Comparison of ENCODE assay signal across 10 mouse cellular contexts in the genomic region with DNA sequence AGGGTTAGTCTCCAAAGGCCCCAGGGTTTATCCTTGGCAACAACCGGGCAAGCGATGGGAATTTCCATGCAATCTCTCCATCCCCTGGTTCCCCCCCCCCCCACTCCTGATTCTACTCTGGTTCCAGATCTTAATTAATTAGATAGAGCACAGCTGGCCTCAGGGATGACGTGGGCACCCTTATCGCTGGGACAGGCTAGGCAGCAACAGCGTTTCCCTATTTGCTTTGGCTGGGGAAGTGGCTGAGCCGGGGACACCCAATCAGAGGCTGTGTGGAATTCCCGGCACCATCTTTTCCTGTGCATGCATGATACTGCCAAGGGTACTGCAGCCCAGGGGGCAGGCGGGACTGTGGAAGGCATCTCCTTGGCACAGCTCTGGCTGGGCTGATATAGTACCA. TPM values are rescaled to one million over a fixed set of nuclear protein-coding genes. Genes with fewer than 3 reads are reported as not detected.
DNase-seq lines count a peak whose midpoint lies in the region; ATAC-seq and TF ChIP-seq lines count a peak whose summit lies in the region.
"Had no signal": no experiment of that assay in that cellular context is flagged by ENCODE, and none has a peak within 500 bp of the region (broad histone marks: within the 10 kb centered on the region; RNA-seq: fewer than 3 reads in every experiment).

No protein-coding gene starts in this region.

- 0 out of 2 replicates have a peak, but pooled peaks cover 6% of the 10 kb centered on the region for H3K27me3 ChIP-seq in hindbrain, embryonic 14.5 days (ENCODE audit: control insufficient read depth, insufficient read depth, low read length)
- H3K27me3 ChIP-seq in hindbrain, embryonic 10.5 days (ENCODE audit: insufficient read depth, poor library complexity, severe bottlenecking): peaks cover 39% of the 10 kb centered on the region
- no peaks in the 10 kb centered on the region for H3K27me3 ChIP-seq in hindbrain, embryonic 16.5 days (replicated peaks; ENCODE audit: control insufficient read depth, insufficient read depth, low read length)
- H3K27me3 ChIP-seq in stomach, postnatal 0 days (ENCODE audit: control insufficient read depth, insufficient read depth, low read length): no peaks in the 10 kb centered on the region

- peaks cover 11% of the 10 kb centered on the region for H3K36me3 ChIP-seq in hindbrain, embryonic 14.5 days (replicated peaks; ENCODE audit: control insufficient read depth, insufficient read depth)
- H3K36me3 ChIP-seq in hindbrain, embryonic 10.5 days: peaks cover 14% of the 10 kb centered on the region; the same call in 1 of the 2 replicates
- no peaks in the 10 kb centered on the region for H3K36me3 ChIP-seq in hindbrain, embryonic 16.5 days (ENCODE audit: control insufficient read depth, insufficient read depth, low read length)
- H3K36me3 ChIP-seq in stomach, postnatal 0 days (ENCODE audit: control insufficient read depth, insufficient read depth, low read length): peaks cover 3% of the 10 kb centered on the region; the same call in 1 of the 2 replicates

- peaks cover 21% of the 10 kb centered on the region for H3K4me1 ChIP-seq in hindbrain, embryonic 14.5 days (replicated peaks; ENCODE audit: control insufficient read depth, insufficient read depth, low read length)
- H3K4me1 ChIP-seq in hindbrain, embryonic 10.5 days (replicated peaks): peaks cover 36% of the 10 kb centered on the region
- H3K4me1 ChIP-seq in hindbrain, embryonic 16.5 days (ENCODE audit: control insufficient read depth, insufficient read depth, low read depth, low read length): peaks cover 11% of the 10 kb centered on the region
- H3K4me1 ChIP-seq in stomach, postnatal 0 days (replicated peaks; ENCODE audit: control insufficient read depth, insufficient read depth): peaks cover 2% of the 10 kb centered on the region; the same call in 1 of the 2 replicates

- no peaks in the 10 kb centered on the region for H3K9me3 ChIP-seq in hindbrain, embryonic 14.5 days (ENCODE audit: control insufficient read depth, low read length)
- H3K9me3 ChIP-seq in hindbrain, embryonic 10.5 days: no peaks in the 10 kb centered on the region
- no peaks in the 10 kb centered on the region for H3K9me3 ChIP-seq in hindbrain, embryonic 16.5 days (ENCODE audit: control insufficient read depth, low read length)
- no peaks in the 10 kb centered on the region for H3K9me3 ChIP-seq in stomach, postnatal 0 days (ENCODE audit: control insufficient read depth, low read length)

- H3K9ac ChIP-seq in hindbrain, embryonic 14.5 days: no peak overlapping the region
- H3K9ac ChIP-seq in hindbrain, embryonic 16.5 days (ENCODE audit: low read depth, low read length): no peak overlapping the region
- H3K9ac ChIP-seq in stomach, postnatal 0 days (ENCODE audit: low read length): no peak overlapping the region

- no peak; the same call in 1 of the 2 replicates for ATAC-seq in hindbrain, embryonic 14.5 days (ENCODE audit: low FRiP score)
- no peak for ATAC-seq in hindbrain, embryonic 16.5 days
- peak; percentile 81 for ATAC-seq in stomach, postnatal 0 days (ENCODE audit: low FRiP score, low TSS enrichment)
- no peak for ATAC-seq in inflammation-experienced regulatory T-cells, adult 6 months

- WGBS in hindbrain, embryonic 14.5 days: 62% methylated on average over 8 of the region's 8 CpGs
- 88% methylated on average over 8 of the region's 8 CpGs for WGBS in hindbrain, embryonic 10.5 days
- WGBS in hindbrain, embryonic 16.5 days: 53% methylated on average over 8 of the region's 8 CpGs
- WGBS in stomach, postnatal 0 days: 66% methylated on average over 8 of the region's 8 CpGs

- no peak for DNase-seq in hindbrain, embryonic 14.5 days (ENCODE audit: low spot score)
- DNase-seq in hindbrain, embryonic 10.5 days (ENCODE audit: low spot score): no peak
- DNase-seq in ovary, adult 18-20 months (ENCODE audit: low spot score): peak; percentile 50
- DNase-seq in ovary, postnatal 10 days (ENCODE audit: low spot score): no peak
- peak; percentile 78 for DNase-seq in stomach, postnatal 0 days (ENCODE audit: low spot score)
- DNase-seq in cerebellum, adult 18-20 months: no peak
- DNase-seq: thymus, postnatal 36 days had no signal

- H3K4me3 ChIP-seq in hindbrain, embryonic 14.5 days (replicated peaks; ENCODE audit: low read length): no peak overlapping the region
- no peak overlapping the region for H3K4me3 ChIP-seq in hindbrain, embryonic 10.5 days
- no peak overlapping the region for H3K4me3 ChIP-seq in hindbrain, embryonic 16.5 days (ENCODE audit: low read length)
- H3K4me3 ChIP-seq in stomach, postnatal 0 days (ENCODE audit: low read depth, low read length): no peak overlapping the region
- H3K4me3 ChIP-seq: erythroblast, embryonic 14.5 days had no signal

- no peak overlapping the region for H3K27ac ChIP-seq in hindbrain, embryonic 14.5 days
- no peak overlapping the region for H3K27ac ChIP-seq in hindbrain, embryonic 10.5 days
- no peak overlapping the region for H3K27ac ChIP-seq in hindbrain, embryonic 16.5 days (ENCODE audit: low read depth, low read length)
- peak overlapping the region; percentile 49; the same call in 1 of the 2 replicates for H3K27ac ChIP-seq in stomach, postnatal 0 days (replicated peaks)

- peak overlapping the region; percentile 87; the same call in 1 of the 2 replicates for H3K4me2 ChIP-seq in hindbrain, embryonic 14.5 days (replicated peaks)
- H3K4me2 ChIP-seq in hindbrain, embryonic 16.5 days (ENCODE audit: low read length): peak overlapping the region; percentile 11; the same call in 1 of the 2 replicates
- no peak overlapping the region for H3K4me2 ChIP-seq in stomach, postnatal 0 days (replicated peaks; ENCODE audit: low read depth)

- TF ChIP-seq EP300 in stomach, postnatal 0 days (optimal IDR thresholded peaks at IDR 0.05): no peak

- peak; percentile 29; the same call in 1 of the 2 replicates for TF ChIP-seq CTCF in stomach, postnatal 0 days (IDR thresholded peaks at IDR 0.05; ENCODE audit: low read depth)

RNA-seq across cellular contexts. Expression of gene Bok, which starts 2.7 kb away (rescaled TPM):
- polyA plus RNA-seq in hindbrain, embryonic 14.5 days (2014; fragmentation: Nextera tagmentation; extraction: Ambion mirVana): 79.8 and 82.4 TPM in 2 replicates
- 38.7 and 41.6 TPM in 2 replicates for polyA plus RNA-seq in hindbrain, embryonic 10.5 days (2016; fragmentation: Nextera tagmentation; extraction: Ambion mirVana)
- polyA plus RNA-seq in hindbrain, embryonic 16.5 days (2015; fragmentation: Nextera tagmentation; extraction: Ambion mirVana): 102 and 109 TPM in 2 replicates
- polyA plus RNA-seq in stomach, postnatal 0 days (2015; fragmentation: Nextera tagmentation; extraction: Ambion mirVana): 66.9 and 69.9 TPM in 2 replicates
- not detected for polyA plus RNA-seq in inflammation-experienced regulatory T-cells, adult 6 months (2017; shearing (Covaris generic))
- polyA plus RNA-seq: erythroblast, embryonic 14.5 days had no signal

RNA-seq across cellular contexts. Expression of gene Stk25, which starts 29.7 kb away (rescaled TPM):
- polyA plus RNA-seq in hindbrain, embryonic 14.5 days (2014; fragmentation: Nextera tagmentation; extraction: Ambion mirVana): 354 and 373 TPM in 2 replicates
- polyA plus RNA-seq in hindbrain, embryonic 10.5 days (2016; fragmentation: Nextera tagmentation; extraction: Ambion mirVana): 177 and 215 TPM in 2 replicates
- 347 and 377 TPM in 2 replicates for polyA plus RNA-seq in hindbrain, embryonic 16.5 days (2015; fragmentation: Nextera tagmentation; extraction: Ambion mirVana)
- 107 and 115 TPM in 2 replicates for polyA plus RNA-seq in stomach, postnatal 0 days (2015; fragmentation: Nextera tagmentation; extraction: Ambion mirVana)
- polyA plus RNA-seq in inflammation-experienced regulatory T-cells, adult 6 months (2017; shearing (Covaris generic)): 10 to 100 TPM; 30.5 to 33.7 (median 32.4) TPM

Comparison
In these comparisons a context has a peak if more than half of its experiments do, and no peak if none do; other contexts are left out.
1. DNase-seq: peak in ovary, adult 18-20 months (single experiment) and stomach, postnatal 0 days (single experiment); none in hindbrain, embryonic 14.5 days (single experiment), hindbrain, embryonic 10.5 days (single experiment), ovary, postnatal 10 days (single experiment) and cerebellum, adult 18-20 months (0 of 2).
2. RNA of gene Bok, which starts 2.7 kb away (polyA plus RNA-seq): 102 to 109 TPM in hindbrain, embryonic 16.5 days, 79.8 to 82.4 TPM in hindbrain, embryonic 14.5 days, 66.9 to 69.9 TPM in stomach, postnatal 0 days and 38.7 to 41.6 TPM in hindbrain, embryonic 10.5 days; not detected in inflammation-experienced regulatory T-cells, adult 6 months; every median in the first group is over 10 times any median in the second.